Comparison of ENCODE assay signal across 8 mouse cellular contexts in genomic region chr6:35538757-35539303, GRCm38 (mm10). TPM values are rescaled to one million over a fixed set of nuclear protein-coding genes. Genes with fewer than 3 reads are reported as not detected.
DNase-seq lines count a peak whose midpoint lies in the region; ATAC-seq and TF ChIP-seq lines count a peak whose summit lies in the region.

No protein-coding gene starts in this region.

- no peaks in the 10 kb centered on the region for H3K9me3 ChIP-seq in kidney, embryonic 14.5 days (ENCODE audit: control insufficient read depth, low read length)
- no peaks in the 10 kb centered on the region for H3K9me3 ChIP-seq in G1E (replicated peaks)
- no peaks in the 10 kb centered on the region for H3K9me3 ChIP-seq in embryonic facial prominence, embryonic 15.5 days (replicated peaks)
- no peaks in the 10 kb centered on the region for H3K9me3 ChIP-seq in intestine, embryonic 16.5 days (ENCODE audit: control insufficient read depth, low read length)
- H3K9me3 ChIP-seq in midbrain, embryonic 16.5 days (replicated peaks; ENCODE audit: control insufficient read depth, low read length, poor library complexity, severe bottlenecking) = no peaks in the 10 kb centered on the region

- H3K4me3 ChIP-seq in kidney, embryonic 14.5 days (ENCODE audit: low read length) = peak overlapping the region; percentile 99
- peak overlapping the region; percentile 99 for H3K4me3 ChIP-seq in G1E (ENCODE audit: low read depth, low read length)
- peak overlapping the region; percentile 100 for H3K4me3 ChIP-seq in embryonic facial prominence, embryonic 15.5 days (replicated peaks)
- peak overlapping the region; percentile 100 for H3K4me3 ChIP-seq in intestine, embryonic 16.5 days (ENCODE audit: low read length)
- H3K4me3 ChIP-seq in midbrain, embryonic 16.5 days (ENCODE audit: low read depth, low read length) = peak overlapping the region; percentile 100

- WGBS in kidney, embryonic 14.5 days = 2% methylated on average over 21 of the region's 21 CpGs
- 5% methylated on average over 21 of the region's 21 CpGs for WGBS in embryonic facial prominence, embryonic 15.5 days
- 3% methylated on average over 21 of the region's 21 CpGs for WGBS in intestine, embryonic 16.5 days
- 6% methylated on average over 21 of the region's 21 CpGs for WGBS in midbrain, embryonic 16.5 days

- peak overlapping the region; percentile 97 for H3K9ac ChIP-seq in kidney, embryonic 14.5 days (ENCODE audit: low read depth, low read length)
- H3K9ac ChIP-seq in embryonic facial prominence, embryonic 15.5 days = peak overlapping the region; percentile 93
- peak overlapping the region; percentile 99 for H3K9ac ChIP-seq in intestine, embryonic 16.5 days (ENCODE audit: low read depth, low read length)
- H3K9ac ChIP-seq in midbrain, embryonic 16.5 days (ENCODE audit: low read depth, low read length) = peak overlapping the region; percentile 96

- H3K27me3 ChIP-seq in kidney, embryonic 14.5 days (ENCODE audit: control insufficient read depth, insufficient read depth, low read length) = no peaks in the 10 kb centered on the region
- H3K27me3 ChIP-seq in G1E (ENCODE audit: insufficient read depth, low read length) = no peaks in the 10 kb centered on the region
- H3K27me3 ChIP-seq in embryonic facial prominence, embryonic 15.5 days = no peaks in the 10 kb centered on the region
- H3K27me3 ChIP-seq in intestine, embryonic 16.5 days (replicated peaks; ENCODE audit: control insufficient read depth, insufficient read depth, low read length) = no peaks in the 10 kb centered on the region
- H3K27me3 ChIP-seq in midbrain, embryonic 16.5 days (ENCODE audit: control insufficient read depth, insufficient read depth, low read depth, low read length) = no peaks in the 10 kb centered on the region

- no peak for DNase-seq in kidney, postnatal 4 days
- DNase-seq in G1E (ENCODE audit: low spot score) = peak; percentile 1
- no peak for DNase-seq in cerebellum, postnatal 10 days
- no peak for DNase-seq in adrenal gland, postnatal 25 days

- ATAC-seq in kidney, embryonic 14.5 days (ENCODE audit: low FRiP score, low TSS enrichment) = no peak
- no peak for ATAC-seq in G1E (ENCODE audit: extremely low read depth, insufficient number of reproducible peaks, low FRiP score, poor library complexity, severe bottlenecking)
- no peak for ATAC-seq in embryonic facial prominence, embryonic 15.5 days (ENCODE audit: insufficient number of reproducible peaks, low FRiP score, low TSS enrichment, low read depth)
- no peak for ATAC-seq in intestine, embryonic 16.5 days
- ATAC-seq in midbrain, embryonic 16.5 days = no peak

- H3K27ac ChIP-seq in kidney, embryonic 14.5 days (ENCODE audit: low read depth, low read length) = peak overlapping the region; percentile 83
- H3K27ac ChIP-seq in embryonic facial prominence, embryonic 15.5 days (replicated peaks) = peak overlapping the region; percentile 88; the same call in 1 of the 2 replicates
- peak overlapping the region; percentile 85 for H3K27ac ChIP-seq in intestine, embryonic 16.5 days (ENCODE audit: low read length)
- peak overlapping the region; percentile 84 for H3K27ac ChIP-seq in midbrain, embryonic 16.5 days (ENCODE audit: low read length)

- 0 out of 2 replicates have a peak, but pooled peaks cover 2% of the 10 kb centered on the region for H3K36me3 ChIP-seq in kidney, embryonic 14.5 days (ENCODE audit: control insufficient read depth, insufficient read depth, low read length)
- peaks cover 4% of the 10 kb centered on the region for H3K36me3 ChIP-seq in G1E (replicated peaks)
- no peaks in the 10 kb centered on the region for H3K36me3 ChIP-seq in embryonic facial prominence, embryonic 15.5 days
- H3K36me3 ChIP-seq in intestine, embryonic 16.5 days (ENCODE audit: control insufficient read depth, insufficient read depth, low read length) = no peaks in the 10 kb centered on the region
- H3K36me3 ChIP-seq in midbrain, embryonic 16.5 days (ENCODE audit: control insufficient read depth, insufficient read depth, low read length) = no peaks in the 10 kb centered on the region

- H3K4me1 ChIP-seq in kidney, embryonic 14.5 days (ENCODE audit: control insufficient read depth, insufficient read depth, low read length) = peaks cover 7% of the 10 kb centered on the region; the same call in 1 of the 2 replicates
- H3K4me1 ChIP-seq in G1E (ENCODE audit: insufficient read depth, low read depth, low read length) = peaks cover 22% of the 10 kb centered on the region
- 0 out of 2 replicates have a peak, but pooled peaks cover 7% of the 10 kb centered on the region for H3K4me1 ChIP-seq in embryonic facial prominence, embryonic 15.5 days
- no peaks in the 10 kb centered on the region for H3K4me1 ChIP-seq in intestine, embryonic 16.5 days (ENCODE audit: control insufficient read depth, insufficient read depth, low read length)
- H3K4me1 ChIP-seq in midbrain, embryonic 16.5 days (ENCODE audit: control insufficient read depth, insufficient read depth, low read length) = peaks cover 15% of the 10 kb centered on the region

- no peak for TF ChIP-seq CTCF in G1E (IDR thresholded peaks at IDR 0.05; ENCODE audit: low read depth, low read length)

- H3K4me2 ChIP-seq in kidney, embryonic 14.5 days (replicated peaks; ENCODE audit: low read depth, low read length) = peak overlapping the region; percentile 66
- H3K4me2 ChIP-seq in embryonic facial prominence, embryonic 15.5 days (replicated peaks) = peak overlapping the region; percentile 59
- peak overlapping the region; percentile 58 for H3K4me2 ChIP-seq in intestine, embryonic 16.5 days (ENCODE audit: low read depth, low read length)
- H3K4me2 ChIP-seq in midbrain, embryonic 16.5 days (ENCODE audit: low read length) = peak overlapping the region; percentile 93

RNA-seq across cellular contexts. Expression of gene Mtpn, which starts 0.9 kb away (rescaled TPM):
- 79.1 and 131 TPM in 2 replicates for polyA plus RNA-seq in kidney, embryonic 14.5 days (2014; fragmentation: Nextera tagmentation; extraction: Ambion mirVana)
- total RNA-seq in G1E (2014; fragmentation: Nextera tagmentation) (119 and 122 TPM in 2 replicates), G1E (2017) (140 and 149 TPM in 2 replicates)
- polyA plus RNA-seq in G1E (2012) = 386 and 445 TPM in 2 replicates
- 146 and 150 TPM in 2 replicates for polyA plus RNA-seq in embryonic facial prominence, embryonic 15.5 days (2015; fragmentation: Nextera tagmentation; extraction: Ambion mirVana)
- polyA plus RNA-seq in intestine, embryonic 16.5 days (2015; fragmentation: Nextera tagmentation; extraction: Ambion mirVana) = 130 and 136 TPM in 2 replicates
- 230 and 237 TPM in 2 replicates for polyA plus RNA-seq in midbrain, embryonic 16.5 days (2015; fragmentation: Nextera tagmentation; extraction: Ambion mirVana)
- 83.6 and 121 TPM in 2 replicates for total RNA-seq in adrenal gland, postnatal 25 days (2021)
